Mouse (Mus musculus) erythroblast, embryonic 14.5 days (primary cell): ENCODE data around the gene Sik3. TPM values are rescaled to one million over a fixed set of nuclear protein-coding genes. Genes with fewer than 3 reads are reported as not detected.

Experiments
- H3K27me3 ChIP-seq: 2 replicates; pipeline ENCODE4 v1.6.1; 2012; ENCODE audit warnings: inconsistent platforms; ENCODE audit not compliant: control insufficient read depth
- H3K36me3 ChIP-seq: 2 replicates; pipeline ENCODE4 v1.6.1; 2012; ENCODE audit warnings: mild to moderate bottlenecking, inconsistent platforms; ENCODE audit not compliant: control insufficient read depth
- H3K4me1 ChIP-seq: 2 replicates; pipeline ENCODE4 v1.6.1; 2012; ENCODE audit warnings: inconsistent platforms; ENCODE audit not compliant: control insufficient read depth
- H3K4me3 ChIP-seq: replicated peaks from 2 replicates; pipeline ENCODE3; 2012; ENCODE audit warnings: moderate library complexity, mild to moderate bottlenecking, inconsistent platforms
- H3K9me3 ChIP-seq: 2 replicates; pipeline ENCODE4 v1.6.1; 2012; ENCODE audit warnings: low read length, inconsistent platforms, mixed read lengths; ENCODE audit not compliant: control insufficient read depth
- GATA1 ChIP-seq: IDR thresholded peaks from 2 replicates; pipeline ENCODE4 v1.6.1; 2012; ENCODE audit warnings: low read length, inconsistent platforms, mixed read lengths
- TAL1 ChIP-seq: IDR thresholded peaks from 3 replicates; pipeline ENCODE4 v1.6.1; 2012; ENCODE audit warnings: low read length, inconsistent platforms, mixed read lengths
- polyA plus RNA-seq: library from polyadenylated mRNA; stranded (reverse); fragments of >175 nt; gene quantifications from 2 replicates; pipeline ENCODE4 v1.2.3, GENCODE M21; 2012

The Sik3 gene
- polyA plus RNA-seq, 1 experiment: 0.13 TPM

DNA sequence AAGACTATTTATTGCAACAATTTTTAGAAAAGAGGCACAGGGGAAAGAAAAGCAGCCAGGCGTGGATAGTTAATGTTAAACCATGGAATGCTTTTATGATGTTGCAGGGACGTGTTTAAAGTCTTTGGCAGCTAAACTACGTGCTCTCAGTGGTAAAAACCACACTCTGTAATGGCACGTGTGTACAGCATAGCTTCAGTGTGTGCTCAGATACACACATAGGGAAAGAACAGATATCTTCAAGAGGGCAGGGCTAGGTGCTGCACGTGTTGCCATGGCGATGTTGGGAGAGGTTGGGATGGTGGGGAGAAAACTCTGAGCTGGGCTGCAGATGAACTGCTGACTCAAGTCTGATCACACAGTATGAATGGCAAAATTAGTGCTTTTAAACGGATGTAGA lies 90.5 kb downstream of the Sik3 start:
- TF ChIP-seq GATA1 (no peak), TAL1 (no peak)
- Histone ChIP-seq H3K9me3 (no peaks in the 10 kb centered on the region), H3K27me3 (no peaks in the 10 kb centered on the region), H3K36me3 (no peaks in the 10 kb centered on the region), H3K4me1 (peaks cover 6% of the 10 kb centered on the region), H3K4me3 (no peak overlapping the region)

DNA sequence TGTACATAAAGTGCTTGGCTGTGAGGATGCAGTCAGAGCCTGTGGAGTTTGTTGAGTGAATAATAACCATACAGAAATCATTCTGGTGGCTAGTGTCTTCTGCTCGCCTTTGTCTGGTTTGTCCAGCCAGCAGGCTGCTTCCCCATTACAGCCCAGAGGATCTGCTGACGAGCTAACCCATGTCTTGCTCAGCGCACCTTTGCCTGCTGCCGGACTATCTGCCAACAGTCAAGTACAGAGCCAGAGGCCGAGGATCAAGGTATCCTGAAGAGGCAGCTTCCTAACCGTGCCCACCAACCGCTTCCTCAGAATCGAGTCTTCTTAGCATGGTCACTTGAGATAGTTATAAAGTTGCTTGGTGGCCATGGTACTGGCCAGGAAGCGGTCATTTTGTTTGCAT lies 93.5 kb downstream of the Sik3 start:
- no peak overlapping the region for H3K4me3 ChIP-seq
- H3K27me3 ChIP-seq: no peaks in the 10 kb centered on the region
- no peaks in the 10 kb centered on the region for H3K9me3 ChIP-seq
- TF ChIP-seq TAL1: no peak
- TF ChIP-seq GATA1: no peak
- H3K36me3 ChIP-seq: no peaks in the 10 kb centered on the region
- H3K4me1 ChIP-seq: peaks cover 3% of the 10 kb centered on the region

DNA sequence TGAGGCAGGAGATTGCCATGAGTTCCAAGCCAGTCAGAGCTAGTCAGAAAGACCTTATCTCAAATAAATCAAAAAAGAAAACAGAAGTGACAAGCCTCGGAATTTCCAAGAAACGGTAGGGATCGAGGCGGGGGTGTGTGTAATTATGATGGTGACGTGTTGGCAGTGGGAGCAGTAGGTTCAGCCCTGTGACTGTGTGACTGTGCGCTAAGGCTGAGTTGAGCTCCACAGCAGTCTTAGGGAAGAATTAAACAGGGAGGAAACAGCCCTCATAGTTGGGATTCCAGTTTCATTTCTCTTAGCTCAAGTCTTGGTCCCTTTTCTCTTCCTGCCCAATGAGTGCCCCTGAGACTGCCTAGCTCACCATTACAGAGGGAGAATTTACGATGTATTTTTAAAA lies 98.0 kb downstream of the Sik3 start:
- Histone ChIP-seq H3K36me3 (no peaks in the 10 kb centered on the region), H3K27me3 (no peaks in the 10 kb centered on the region), H3K4me1 (peaks cover 5% of the 10 kb centered on the region), H3K9me3 (no peaks in the 10 kb centered on the region), H3K4me3 (no peak overlapping the region)
- no peak for TF ChIP-seq GATA1
- TF ChIP-seq TAL1: no peak

DNA sequence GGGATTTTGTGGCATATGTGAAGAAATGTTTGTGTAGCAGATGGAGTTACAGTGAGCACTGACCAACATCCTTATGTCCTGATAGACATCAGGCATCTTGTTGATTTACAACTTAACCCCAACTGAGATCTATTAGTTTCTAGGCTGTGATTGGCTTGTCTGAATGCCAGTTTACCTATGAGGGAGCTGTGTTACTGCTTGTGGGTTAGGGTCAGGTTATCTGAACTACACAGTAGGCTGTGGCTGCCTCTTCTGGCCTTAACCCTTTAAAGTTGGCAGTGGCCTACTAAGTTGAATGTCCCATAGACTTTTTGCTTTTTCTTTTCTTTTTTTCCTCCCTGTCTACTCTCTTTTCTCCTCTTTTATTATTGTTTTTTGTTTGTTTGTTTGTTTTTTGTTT lies 98.7 kb downstream of the Sik3 start:
- peaks cover 5% of the 10 kb centered on the region for H3K4me1 ChIP-seq
- no peak for TF ChIP-seq TAL1
- TF ChIP-seq GATA1: no peak
- H3K9me3 ChIP-seq: no peaks in the 10 kb centered on the region
- no peaks in the 10 kb centered on the region for H3K36me3 ChIP-seq
- no peaks in the 10 kb centered on the region for H3K27me3 ChIP-seq
- H3K4me3 ChIP-seq: no peak overlapping the region

DNA sequence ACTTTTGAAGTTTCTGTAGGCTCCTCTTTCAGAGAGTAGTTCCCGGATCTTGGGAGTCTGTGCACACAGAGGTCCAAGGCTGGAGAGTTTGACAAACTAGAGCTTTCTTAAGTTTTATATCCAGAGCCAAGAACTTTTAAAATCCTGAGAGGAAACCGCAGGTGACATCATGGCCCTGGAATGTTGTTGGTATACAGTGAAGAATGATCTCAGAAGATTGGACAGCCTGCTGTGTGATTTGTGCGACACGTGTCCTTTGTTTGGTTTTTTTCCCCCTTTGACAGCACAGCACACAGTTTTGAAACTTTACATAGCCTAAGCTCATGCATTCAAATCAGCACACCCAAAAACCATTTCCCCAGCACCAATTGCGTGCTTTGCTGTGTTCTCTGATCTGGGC lies 99.6 kb downstream of the Sik3 start:
- no peaks in the 10 kb centered on the region for H3K9me3 ChIP-seq
- H3K36me3 ChIP-seq: no peaks in the 10 kb centered on the region
- H3K27me3 ChIP-seq: no peaks in the 10 kb centered on the region
- TF ChIP-seq GATA1 (no peak), TAL1 (no peak)
- H3K4me3 ChIP-seq: no peak overlapping the region
- peaks cover 5% of the 10 kb centered on the region for H3K4me1 ChIP-seq

DNA sequence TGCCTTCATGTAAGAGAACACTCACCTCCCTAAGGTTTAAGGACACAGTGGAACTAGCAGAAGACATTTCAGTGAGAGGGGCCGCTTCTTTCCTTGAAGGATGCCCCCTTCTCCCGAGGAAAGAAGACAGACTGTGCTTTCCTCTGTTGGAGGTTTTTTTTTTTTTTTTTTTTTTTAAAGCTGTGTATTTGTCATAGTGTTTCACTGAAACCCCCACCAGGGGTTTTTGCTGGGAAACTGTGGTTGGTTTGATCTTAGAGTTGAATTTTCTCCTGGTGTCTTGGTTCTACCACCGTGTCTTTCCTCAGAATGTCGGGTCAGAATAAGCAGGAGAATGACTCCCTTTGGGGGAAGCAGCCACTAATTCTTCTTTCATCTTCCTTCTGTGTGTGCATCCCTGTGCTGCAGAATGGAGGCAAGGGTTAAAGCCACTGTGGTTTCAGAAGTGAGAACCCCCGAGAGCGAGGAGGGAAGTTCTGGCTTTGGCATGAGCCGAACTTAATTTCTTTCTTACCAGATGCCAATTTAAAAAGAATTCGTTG lies 106.3 kb downstream of the Sik3 start:
- TF ChIP-seq GATA1 (no peak), TAL1 (no peak)
- Histone ChIP-seq H3K4me1 (peaks cover 13% of the 10 kb centered on the region), H3K27me3 (no peaks in the 10 kb centered on the region), H3K36me3 (peaks cover 4% of the 10 kb centered on the region), H3K9me3 (peaks cover 3% of the 10 kb centered on the region; the same call in 1 of the 2 replicates), H3K4me3 (no peak overlapping the region)

DNA sequence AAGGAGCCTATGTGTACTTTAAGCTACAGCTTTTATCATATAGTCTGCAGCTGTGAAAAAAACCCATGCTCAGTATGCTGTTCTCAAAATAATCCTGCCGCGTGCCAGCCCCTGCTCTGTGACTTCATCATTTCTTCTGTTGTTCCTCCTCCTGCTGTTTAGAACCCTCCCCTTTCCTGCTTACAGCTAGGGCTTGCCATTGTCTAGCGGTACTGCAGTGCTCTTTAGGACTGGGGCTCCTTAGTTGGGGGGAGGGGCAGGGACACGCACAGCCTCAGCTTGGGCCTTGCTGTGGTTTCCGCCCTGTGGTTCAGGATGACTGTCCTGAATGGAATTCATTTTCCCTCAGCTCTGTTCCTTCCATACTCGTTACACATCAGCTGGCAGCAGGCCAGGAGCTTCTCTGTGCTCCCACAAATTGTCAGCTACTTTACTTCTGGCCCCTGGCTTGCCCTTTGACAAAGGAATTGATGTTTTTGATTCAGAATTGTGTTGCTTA lies 107.4 kb downstream of the Sik3 start:
- H3K9me3 ChIP-seq: peaks cover 3% of the 10 kb centered on the region; the same call in 1 of the 2 replicates
- H3K4me1 ChIP-seq: peaks cover 16% of the 10 kb centered on the region
- H3K36me3 ChIP-seq: peaks cover 9% of the 10 kb centered on the region
- H3K27me3 ChIP-seq: no peaks in the 10 kb centered on the region
- TF ChIP-seq GATA1 (no peak), TAL1 (no peak)
- H3K4me3 ChIP-seq: no peak overlapping the region

DNA sequence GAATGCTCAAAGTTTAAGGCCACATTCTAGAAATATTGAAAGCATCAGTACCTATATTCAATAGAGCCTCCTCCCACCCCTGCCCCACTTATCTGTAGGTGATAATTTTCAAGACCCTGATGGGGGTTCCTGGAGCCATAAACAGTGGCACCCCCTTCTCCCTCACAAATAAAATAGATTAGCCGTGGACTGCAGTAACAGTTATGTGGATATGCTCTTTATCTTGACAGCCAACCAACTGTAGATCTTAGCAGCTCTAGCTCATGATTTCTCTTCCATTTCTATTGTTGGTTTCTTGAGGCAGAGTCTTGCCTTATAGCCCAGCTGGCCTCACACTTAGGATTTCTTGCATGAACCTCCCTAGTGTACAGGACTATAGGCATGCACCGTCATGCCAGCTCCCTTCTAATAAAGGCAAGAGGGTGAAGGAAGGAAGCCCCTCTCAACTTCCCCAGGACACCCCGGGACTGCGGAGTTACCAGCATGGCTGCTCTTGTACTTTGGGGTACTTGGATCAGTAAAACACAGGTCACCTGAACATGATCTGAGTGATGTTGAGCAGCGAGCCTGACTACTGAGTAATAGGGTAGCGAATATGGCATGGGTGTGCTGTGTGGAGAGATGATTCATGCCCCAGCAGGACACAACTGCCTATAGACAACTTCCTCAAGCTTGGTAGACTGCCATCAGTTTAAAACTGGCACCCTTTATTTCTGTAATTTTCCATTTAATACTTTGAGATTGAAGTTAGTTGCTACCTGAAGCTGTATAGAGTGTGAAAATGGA lies 108.0 kb downstream of the Sik3 start:
- peaks cover 9% of the 10 kb centered on the region for H3K36me3 ChIP-seq
- TF ChIP-seq TAL1 (no peak), GATA1 (no peak)
- peaks cover 3% of the 10 kb centered on the region; the same call in 1 of the 2 replicates for H3K9me3 ChIP-seq
- no peak overlapping the region for H3K4me3 ChIP-seq
- H3K4me1 ChIP-seq: peaks cover 16% of the 10 kb centered on the region
- H3K27me3 ChIP-seq: no peaks in the 10 kb centered on the region

DNA sequence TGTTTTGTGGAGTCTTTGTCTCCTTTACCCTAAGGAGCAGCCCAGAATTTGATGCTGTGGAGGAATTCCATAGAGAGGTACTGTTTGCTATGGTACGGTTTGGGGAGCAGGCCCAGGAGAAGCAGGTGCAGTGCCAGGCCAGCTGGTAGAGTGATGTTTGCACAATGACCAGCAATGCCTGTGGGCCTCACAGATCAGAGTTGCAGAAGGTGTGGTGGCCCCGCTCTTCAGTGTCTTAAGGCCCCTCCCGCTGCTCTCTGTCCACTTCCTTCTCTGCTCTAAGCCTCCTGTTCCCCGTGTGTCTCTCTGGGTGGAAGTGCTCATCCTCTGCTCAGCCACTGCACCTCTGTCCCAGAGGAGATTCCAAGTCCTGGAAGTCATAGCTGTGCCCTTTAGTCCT lies 108.9 kb downstream of the Sik3 start:
- Histone ChIP-seq H3K4me3 (no peak overlapping the region), H3K36me3 (peaks cover 9% of the 10 kb centered on the region), H3K27me3 (no peaks in the 10 kb centered on the region), H3K4me1 (peaks cover 16% of the 10 kb centered on the region), H3K9me3 (peaks cover 3% of the 10 kb centered on the region; the same call in 1 of the 2 replicates)
- no peak for TF ChIP-seq TAL1
- TF ChIP-seq GATA1: no peak

DNA sequence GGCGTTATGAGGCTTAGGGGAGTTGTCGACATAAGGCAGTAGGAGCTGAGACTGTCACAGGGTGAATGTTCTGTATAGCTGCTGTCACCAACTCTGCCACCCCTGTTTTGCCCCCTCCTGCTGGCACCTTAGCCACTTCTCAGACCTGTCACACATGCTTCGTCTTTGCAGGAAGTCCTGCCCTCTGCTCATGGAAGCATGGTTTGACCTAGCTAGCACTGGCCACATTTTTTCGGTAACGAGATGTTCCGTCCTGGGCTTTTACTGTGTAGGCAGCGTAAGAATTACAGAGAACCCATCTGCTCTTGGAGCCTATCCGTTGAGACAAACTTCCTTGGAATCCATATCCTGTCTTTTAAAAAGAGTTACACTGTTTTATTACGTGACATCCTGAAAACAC lies 110.1 kb downstream of the Sik3 start:
- no peak for TF ChIP-seq GATA1
- no peak for TF ChIP-seq TAL1
- Histone ChIP-seq H3K4me1 (peaks cover 16% of the 10 kb centered on the region), H3K9me3 (peaks cover 3% of the 10 kb centered on the region; the same call in 1 of the 2 replicates), H3K4me3 (no peak overlapping the region), H3K27me3 (no peaks in the 10 kb centered on the region), H3K36me3 (peaks cover 9% of the 10 kb centered on the region)
